Mouse (Mus musculus): Measurements from ENCODE around the gene Pdlim7. TPM values are rescaled to one million over a fixed set of nuclear protein-coding genes. Genes with fewer than 3 reads are reported as not detected.

The Pdlim7 gene
- polyA plus RNA-seq (2015; fragmentation: Illumina TruSeq; extraction: RNeasy Lipid Tissue Mini Kit (QIAGEN cat#74804); ENCODE audit: low read depth, low replicate concordance), result 92.5 TPM

DNA sequence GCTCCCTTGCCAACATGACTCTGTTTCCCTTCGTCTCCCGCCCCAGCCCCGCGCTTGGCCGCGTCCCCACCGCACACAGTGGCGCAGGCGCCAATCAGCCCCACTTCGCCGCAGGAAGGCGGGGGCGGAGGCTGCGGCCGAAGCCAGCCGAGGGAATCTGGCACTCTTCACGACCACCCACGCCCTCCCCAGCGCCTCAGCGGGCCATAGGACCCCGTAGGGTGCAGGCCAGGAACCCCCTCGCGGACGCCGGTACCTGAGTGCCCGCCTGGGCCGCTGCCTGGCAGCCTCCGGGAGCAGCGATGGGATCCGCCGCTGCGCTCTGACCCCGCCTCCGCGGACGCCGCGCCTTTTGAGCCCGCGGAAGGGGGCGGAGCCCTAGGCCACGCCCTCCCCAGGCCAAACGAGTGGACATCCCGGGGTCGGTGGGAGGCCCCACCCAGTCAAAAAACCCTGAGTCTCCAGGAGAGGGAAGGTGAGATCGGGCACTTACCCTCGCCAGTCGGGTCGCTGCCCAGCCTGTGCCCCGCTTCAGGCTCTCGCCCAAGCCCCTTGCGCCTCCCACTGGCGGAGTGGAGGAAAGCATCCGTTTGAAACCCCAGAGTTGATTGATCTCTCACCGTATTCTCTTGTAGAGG is at the start of gene Pdlim7:
TSS of gene Pdlim7 (minus strand) at position 566 of the 638 bp plus-strand sequence.

DNA sequence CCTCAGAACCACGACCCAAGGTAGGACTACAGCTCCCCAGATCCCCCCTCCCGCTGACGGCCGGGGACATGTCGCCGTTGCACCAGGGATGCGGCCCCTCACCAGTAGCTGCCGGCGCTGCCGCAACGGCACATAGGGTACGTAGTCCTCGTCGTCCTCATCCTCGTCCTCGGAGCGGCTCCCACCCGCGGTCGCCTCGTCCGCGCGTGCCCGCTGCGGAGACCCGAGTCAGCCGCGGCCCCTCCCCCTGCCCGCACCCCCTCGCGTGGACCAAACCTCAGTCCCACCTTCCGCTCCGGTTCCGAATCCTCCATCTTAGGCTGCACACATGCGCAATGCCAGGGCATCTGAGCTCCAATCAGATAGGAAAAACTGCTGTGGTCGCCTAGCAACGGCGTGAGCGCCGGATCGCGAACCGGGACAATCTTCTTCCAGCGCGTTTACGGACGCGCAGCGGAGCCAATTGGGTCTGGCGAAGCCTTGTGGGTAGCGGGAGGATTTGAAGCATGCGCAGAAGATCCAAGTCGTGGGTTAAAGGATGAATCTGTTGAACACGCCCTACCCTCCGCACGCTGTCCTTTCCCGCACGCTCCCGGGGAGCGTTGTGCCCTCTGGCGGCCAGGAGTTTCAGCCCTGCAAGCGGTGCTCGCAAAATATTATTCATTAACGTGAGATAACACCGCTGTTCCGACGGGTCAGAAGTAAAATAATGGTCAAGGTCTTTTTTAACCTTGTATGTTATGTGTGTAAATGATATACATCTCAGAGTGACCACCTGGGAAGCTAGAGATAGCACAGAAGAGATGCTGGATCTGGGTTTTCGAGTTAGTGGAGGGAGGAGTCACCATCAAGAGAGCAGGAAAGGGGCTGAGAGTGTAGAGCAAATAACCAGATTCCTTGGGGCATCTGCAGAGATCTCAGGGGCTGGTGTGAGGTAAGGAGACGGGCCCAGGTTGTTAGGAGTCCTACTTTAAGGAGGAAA is 23.0 kb upstream of the Pdlim7 start, which contains the start of gene Ddx41:
TSS of gene Ddx41 (minus strand) at position 465 of the 982 bp plus-strand sequence.

DNA sequence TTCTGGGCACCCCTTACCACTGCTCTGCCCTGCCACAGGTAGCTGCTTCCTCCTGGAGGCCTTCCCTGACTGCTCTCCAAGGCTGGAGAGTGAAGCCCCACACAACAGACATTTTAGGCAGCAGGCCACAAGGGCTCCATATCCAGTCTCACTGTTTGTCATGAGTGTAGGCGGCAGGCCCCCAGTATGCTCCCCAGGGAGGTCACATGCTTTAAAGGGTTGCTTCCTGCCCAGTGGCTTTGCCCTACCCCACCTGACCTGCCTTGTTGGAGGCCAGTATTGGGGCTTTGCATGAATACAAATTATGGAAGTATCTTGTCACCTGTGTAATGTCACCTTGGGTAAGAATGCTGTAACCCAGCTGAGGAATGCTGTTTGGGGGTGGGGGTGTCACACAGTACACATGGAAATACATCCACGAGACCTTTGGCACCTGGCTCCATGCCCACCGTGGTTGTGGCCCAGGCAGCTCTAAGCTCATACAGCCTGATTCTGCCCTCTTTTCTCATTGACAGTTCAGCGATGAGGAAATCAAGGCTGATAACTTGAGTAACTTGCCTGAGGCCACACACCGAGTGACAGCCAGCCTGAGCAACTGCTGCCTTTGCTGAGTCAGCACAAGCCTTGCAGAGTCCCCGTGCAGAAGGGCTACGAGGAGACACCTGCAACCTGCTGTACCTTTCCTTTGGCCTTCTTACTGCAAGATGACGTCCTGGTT is 15.9 kb upstream of the Pdlim7 start, which contains the start of gene Dok3:
TSS of gene Dok3 (minus strand) at position 99 of the 718 bp plus-strand sequence.

DNA sequence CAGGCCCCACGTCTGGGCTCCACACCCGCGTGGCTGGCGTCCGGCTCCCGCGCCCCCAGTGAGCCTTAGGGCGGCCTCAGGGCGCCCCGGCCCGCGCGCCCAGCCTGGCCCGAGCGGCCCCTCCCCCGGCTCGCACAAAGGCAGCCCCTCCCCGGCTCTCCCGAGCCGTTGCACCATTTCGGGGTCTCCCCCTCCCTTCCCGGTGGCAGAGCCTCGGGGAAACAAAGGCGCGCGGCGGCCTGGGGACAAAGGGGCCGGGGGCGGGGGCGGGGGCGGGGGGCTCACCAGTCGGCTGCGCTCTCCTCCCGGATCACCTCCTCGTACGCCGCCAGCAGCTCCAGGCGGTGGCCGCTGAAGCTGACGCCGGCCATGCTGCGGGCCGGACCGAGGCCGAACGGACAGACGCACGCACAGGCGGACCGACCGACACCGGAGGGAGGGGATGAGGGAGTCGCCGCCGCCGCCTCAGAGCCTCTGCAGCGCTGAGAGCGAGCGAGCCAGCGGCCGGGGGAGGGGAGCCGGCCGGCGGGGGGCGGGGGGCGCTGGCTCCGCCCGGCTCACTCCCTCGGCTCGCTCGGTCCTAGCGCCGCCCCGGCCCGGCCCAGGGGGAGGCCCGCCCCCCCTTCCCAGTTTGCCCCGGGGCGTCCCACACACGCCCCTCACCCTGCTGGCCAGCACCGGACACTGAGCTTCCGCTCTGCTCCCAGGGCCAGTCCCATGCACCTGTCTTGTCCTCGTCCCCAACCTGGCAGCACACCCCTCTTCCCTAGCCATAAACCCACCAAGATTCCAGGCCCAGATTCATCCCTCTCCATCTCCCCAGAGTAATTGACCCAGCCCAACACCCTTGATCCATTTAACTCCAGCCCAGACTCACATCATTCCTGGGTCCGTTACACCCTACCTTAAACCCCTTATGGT is 25.6 kb downstream of the Pdlim7 start, which contains the start of gene Dbn1:
TSS of gene Dbn1 (minus strand) at position 534 of the 921 bp plus-strand sequence.

DNA sequence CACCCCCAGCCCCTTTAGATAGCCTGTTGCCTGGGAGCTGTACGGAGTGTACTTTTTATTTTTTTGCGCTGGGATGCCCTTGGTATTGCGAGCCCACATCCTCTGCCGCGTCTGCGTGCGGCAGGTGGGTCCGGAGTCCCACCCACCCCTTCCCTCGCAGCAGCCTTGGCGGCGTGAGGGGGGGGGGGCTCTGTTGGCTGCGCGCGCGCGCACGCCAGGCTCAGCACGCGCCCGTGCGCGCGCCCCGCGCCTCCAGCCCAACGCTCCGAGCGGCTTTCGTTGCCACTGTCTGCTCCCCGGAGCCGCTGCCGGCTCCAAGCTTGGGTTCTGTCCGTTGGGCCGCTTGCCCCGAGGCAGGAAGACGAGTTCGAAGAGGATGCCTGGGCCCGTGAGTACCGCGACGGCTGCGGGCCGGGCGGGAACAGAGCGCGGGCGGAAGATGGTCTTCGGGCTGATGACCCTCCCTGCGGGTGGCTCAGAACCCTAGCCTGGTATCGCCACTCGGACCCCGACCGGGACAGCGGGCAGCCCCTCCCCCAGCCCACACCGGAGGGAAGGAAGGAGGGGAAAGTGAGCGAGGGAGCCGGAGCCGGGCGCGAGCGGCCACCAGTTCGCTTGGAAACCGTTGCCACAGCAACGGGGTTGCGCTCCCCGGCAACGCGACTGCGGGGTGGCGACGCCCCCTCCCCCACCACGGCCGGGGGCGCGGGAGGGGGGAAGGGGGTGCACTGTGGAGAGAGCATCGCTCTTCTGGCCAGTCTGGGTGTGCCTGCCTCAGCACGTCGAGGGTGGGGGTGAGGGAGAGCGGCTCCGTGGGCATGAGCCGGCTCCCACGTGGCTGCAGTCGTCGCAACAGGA is 49.2 kb downstream of the Pdlim7 start, which contains the start of gene Prr7:
TSS of gene Prr7 (plus strand) at position 241 of the 858 bp plus-strand sequence.

Other genes starting within 250 kb of the Pdlim7 start
- gene Prelid1, start 193.2 kb downstream of the Pdlim7 start, polyA plus RNA-seq (2015; fragmentation: Illumina TruSeq; extraction: RNeasy Lipid Tissue Mini Kit (QIAGEN cat#74804); ENCODE audit: low read depth, low replicate concordance), result 144 TPM
- gene Rab24, start 191.7 kb downstream of the Pdlim7 start, polyA plus RNA-seq (2015; fragmentation: Illumina TruSeq; extraction: RNeasy Lipid Tissue Mini Kit (QIAGEN cat#74804); ENCODE audit: low read depth, low replicate concordance), result 98.9 TPM
- gene Mxd3, start 183.9 kb downstream of the Pdlim7 start, polyA plus RNA-seq (2015; fragmentation: Illumina TruSeq; extraction: RNeasy Lipid Tissue Mini Kit (QIAGEN cat#74804); ENCODE audit: low read depth, low replicate concordance), result 1.7 TPM
- 46.0 TPM for gene Lman2, start 150.9 kb downstream of the Pdlim7 start, polyA plus RNA-seq (2015; fragmentation: Illumina TruSeq; extraction: RNeasy Lipid Tissue Mini Kit (QIAGEN cat#74804); ENCODE audit: low read depth, low replicate concordance)
- gene Rgs14, start 143.9 kb downstream of the Pdlim7 start, polyA plus RNA-seq (2015; fragmentation: Illumina TruSeq; extraction: RNeasy Lipid Tissue Mini Kit (QIAGEN cat#74804); ENCODE audit: low read depth, low replicate concordance), result 52.5 TPM
- gene Slc34a1, start 115.5 kb downstream of the Pdlim7 start, polyA plus RNA-seq (2015; fragmentation: Illumina TruSeq; extraction: RNeasy Lipid Tissue Mini Kit (QIAGEN cat#74804); ENCODE audit: low read depth, low replicate concordance), result not detected
- gene Pfn3, start 98.4 kb downstream of the Pdlim7 start, polyA plus RNA-seq (2015; fragmentation: Illumina TruSeq; extraction: RNeasy Lipid Tissue Mini Kit (QIAGEN cat#74804); ENCODE audit: low read depth, low replicate concordance), result not detected
- 0.95 TPM for gene F12, start 86.9 kb downstream of the Pdlim7 start, polyA plus RNA-seq (2015; fragmentation: Illumina TruSeq; extraction: RNeasy Lipid Tissue Mini Kit (QIAGEN cat#74804); ENCODE audit: low read depth, low replicate concordance)
- gene Grk6, start 68.6 kb downstream of the Pdlim7 start, polyA plus RNA-seq (2015; fragmentation: Illumina TruSeq; extraction: RNeasy Lipid Tissue Mini Kit (QIAGEN cat#74804); ENCODE audit: low read depth, low replicate concordance), result 56.1 TPM
- 30.0 TPM for gene Prr7, start 49.4 kb downstream of the Pdlim7 start, polyA plus RNA-seq (2015; fragmentation: Illumina TruSeq; extraction: RNeasy Lipid Tissue Mini Kit (QIAGEN cat#74804); ENCODE audit: low read depth, low replicate concordance)
- gene Dbn1, start 25.6 kb downstream of the Pdlim7 start, polyA plus RNA-seq (2015; fragmentation: Illumina TruSeq; extraction: RNeasy Lipid Tissue Mini Kit (QIAGEN cat#74804); ENCODE audit: low read depth, low replicate concordance), result 189 TPM
- gene Dok3, start 15.6 kb upstream of the Pdlim7 start, polyA plus RNA-seq (2015; fragmentation: Illumina TruSeq; extraction: RNeasy Lipid Tissue Mini Kit (QIAGEN cat#74804); ENCODE audit: low read depth, low replicate concordance), result 8.0 TPM
- gene Ddx41, start 23.0 kb upstream of the Pdlim7 start, polyA plus RNA-seq (2015; fragmentation: Illumina TruSeq; extraction: RNeasy Lipid Tissue Mini Kit (QIAGEN cat#74804); ENCODE audit: low read depth, low replicate concordance), result 43.8 TPM
- 79.9 TPM for gene Fam193b, start 57.4 kb upstream of the Pdlim7 start, polyA plus RNA-seq (2015; fragmentation: Illumina TruSeq; extraction: RNeasy Lipid Tissue Mini Kit (QIAGEN cat#74804); ENCODE audit: low read depth, low replicate concordance)
- gene Tmed9, start 60.1 kb upstream of the Pdlim7 start, polyA plus RNA-seq (2015; fragmentation: Illumina TruSeq; extraction: RNeasy Lipid Tissue Mini Kit (QIAGEN cat#74804); ENCODE audit: low read depth, low replicate concordance), result 143 TPM
- gene B4galt7, start 86.2 kb upstream of the Pdlim7 start, polyA plus RNA-seq (2015; fragmentation: Illumina TruSeq; extraction: RNeasy Lipid Tissue Mini Kit (QIAGEN cat#74804); ENCODE audit: low read depth, low replicate concordance), result 31.1 TPM
- 65.9 TPM for gene Caml, start 109.3 kb upstream of the Pdlim7 start, polyA plus RNA-seq (2015; fragmentation: Illumina TruSeq; extraction: RNeasy Lipid Tissue Mini Kit (QIAGEN cat#74804); ENCODE audit: low read depth, low replicate concordance)
- 36.4 TPM for gene Ddx46, start 121.4 kb upstream of the Pdlim7 start, polyA plus RNA-seq (2015; fragmentation: Illumina TruSeq; extraction: RNeasy Lipid Tissue Mini Kit (QIAGEN cat#74804); ENCODE audit: low read depth, low replicate concordance)
- gene B230219D22Rik, start 179.4 kb upstream of the Pdlim7 start, polyA plus RNA-seq (2015; fragmentation: Illumina TruSeq; extraction: RNeasy Lipid Tissue Mini Kit (QIAGEN cat#74804); ENCODE audit: low read depth, low replicate concordance), result 88.0 TPM
- gene Txndc15, start 201.0 kb upstream of the Pdlim7 start, polyA plus RNA-seq (2015; fragmentation: Illumina TruSeq; extraction: RNeasy Lipid Tissue Mini Kit (QIAGEN cat#74804); ENCODE audit: low read depth, low replicate concordance), result 102 TPM
- 23.8 TPM for gene Pcbd2, start 213.7 kb upstream of the Pdlim7 start, polyA plus RNA-seq (2015; fragmentation: Illumina TruSeq; extraction: RNeasy Lipid Tissue Mini Kit (QIAGEN cat#74804); ENCODE audit: low read depth, low replicate concordance)

Measured in brain, adult 10 weeks (tissue).